Mouse (Mus musculus) midbrain, embryonic 14.5 days (tissue): ENCODE measurements around the gene Hist1h2bh. TPM values are rescaled to one million over a fixed set of nuclear protein-coding genes. Genes with fewer than 3 reads are reported as not detected.
"Not testable (repeated sequence)": the region's sequence is repeated elsewhere in the genome, so short reads cannot be mapped to it uniquely, and the experiment has no call there.

Experiments
- ATAC-seq: fragments of 200-750 bp; cut with Nextera tagmentation; 2 replicates; pipeline ENCODE4 v1.8.0; 2017; ENCODE audit warnings: moderate number of reproducible peaks, moderate library complexity; ENCODE audit not compliant: low FRiP score, low TSS enrichment
- DNase-seq: peaks from one replicate; pipeline ENCODE4 v3.0.0-alpha.2; 2015
- H3K27ac ChIP-seq: fragments of 300-500 bp; sonication (generic); replicated peaks from 2 replicates; pipeline ENCODE4 v1.5.1; 2014; ENCODE audit warnings: mild to moderate bottlenecking, low read depth, low read length, moderate library complexity
- H3K27me3 ChIP-seq: fragments of 300-500 bp; sonication (generic); 2 replicates; pipeline ENCODE4 v1.6.1; 2014; ENCODE audit warnings: low read length, control low read depth, mixed read lengths; ENCODE audit not compliant: control insufficient read depth, insufficient read depth
- H3K36me3 ChIP-seq: fragments of 300-500 bp; sonication (generic); 2 replicates; pipeline ENCODE4 v1.6.1; 2014; ENCODE audit warnings: low read length, control low read depth; ENCODE audit not compliant: control insufficient read depth, insufficient read depth
- H3K4me1 ChIP-seq: fragments of 300-500 bp; sonication (generic); 2 replicates; pipeline ENCODE4 v1.6.1; 2014; ENCODE audit warnings: mild to moderate bottlenecking, antibody characterized with exemption, low read length, control low read depth; ENCODE audit not compliant: control insufficient read depth, insufficient read depth
- H3K4me2 ChIP-seq: fragments of 300-500 bp; sonication (generic); 2 replicates; pipeline ENCODE4 v1.6.1; 2014; ENCODE audit warnings: mild to moderate bottlenecking, low read length, moderate library complexity
- H3K4me3 ChIP-seq: fragments of 300-500 bp; sonication (generic); replicated peaks from 2 replicates; pipeline ENCODE4 v1.5.1; 2014; ENCODE audit warnings: low read depth, low read length
- H3K9ac ChIP-seq: fragments of 300-500 bp; sonication (generic); replicated peaks from 2 replicates; pipeline ENCODE4 v1.6.1; 2014; ENCODE audit warnings: mild to moderate bottlenecking, low read length, moderate library complexity
- H3K9me3 ChIP-seq: fragments of 300-500 bp; sonication (generic); 2 replicates; pipeline ENCODE4 v1.6.1; 2016; ENCODE audit warnings: low read length, control low read depth, mixed read lengths; ENCODE audit not compliant: control insufficient read depth
- WGBS: fragments of 180-500 bp; shearing (Covaris S2); extraction: QIAGEN DNeasy Blood & Tissue Kit; methylation state at CpG from one replicate; pipeline ENCODE4 v1.1.7; 2014; 5-methylcytosine and 5-hydroxymethylcytosine counted together
- polyA plus RNA-seq: library from polyadenylated mRNA; unstranded; fragments of >200 nt; fragmentation: Nextera tagmentation; extraction: Ambion mirVana; gene quantifications from 2 replicates; pipeline ENCODE4 v1.2.1, GENCODE M21; 2014

Gene Hist1h2bh
- polyA plus RNA-seq, 1 experiment from 2014 or later: 0.13 TPM

DNA sequence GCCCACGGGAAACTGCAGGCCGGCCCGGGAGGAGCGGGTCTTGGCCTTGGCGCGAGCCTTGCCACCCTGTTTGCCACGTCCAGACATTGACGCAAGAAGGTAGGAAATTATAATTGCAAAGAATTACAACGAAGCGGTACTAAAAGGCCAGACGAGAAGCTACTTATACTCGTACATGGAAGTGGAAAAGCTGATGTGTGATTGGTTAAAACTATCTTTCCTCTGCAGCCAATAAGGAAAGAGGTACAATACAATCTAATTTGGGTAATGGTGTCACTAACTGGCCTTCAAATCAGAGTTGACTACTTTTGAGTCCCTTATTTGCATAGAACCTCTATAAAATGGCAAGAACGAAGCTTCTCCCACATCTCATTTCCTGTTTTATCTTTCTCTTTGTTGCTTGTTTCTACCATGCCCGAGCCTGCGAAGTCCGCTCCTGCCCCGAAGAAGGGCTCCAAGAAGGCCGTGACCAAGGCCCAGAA lies 27.9 kb upstream of the Hist1h2bh start, which contains the start of the genes Hist1h2ae and Hist1h2bg:
TSS of gene Hist1h2ae (minus strand) at position 199 of the 482 bp plus-strand sequence.
TSS of gene Hist1h2bg (plus strand) at position 375 of the 482 bp plus-strand sequence.
- WGBS: 0% methylated on average over 18 of the region's 18 CpGs
- H3K27ac ChIP-seq: peak within 1 kb of the TSS; percentile 89
- H3K27me3 ChIP-seq: no peaks in the 10 kb centered on the region
- DNase-seq (peak; percentile 92), ATAC-seq (peak; percentile 90)
- H3K9ac ChIP-seq: peak within 1 kb of the TSS; percentile 46
- H3K9me3 ChIP-seq: no peaks in the 10 kb centered on the region
- H3K4me1 ChIP-seq: peaks cover 22% of the 10 kb centered on the region
- no peaks in the 10 kb centered on the region for H3K36me3 ChIP-seq
- H3K4me3 ChIP-seq: peak within 1 kb of the TSS; percentile 33
- H3K4me2 ChIP-seq: peak within 1 kb of the TSS; percentile 59

DNA sequence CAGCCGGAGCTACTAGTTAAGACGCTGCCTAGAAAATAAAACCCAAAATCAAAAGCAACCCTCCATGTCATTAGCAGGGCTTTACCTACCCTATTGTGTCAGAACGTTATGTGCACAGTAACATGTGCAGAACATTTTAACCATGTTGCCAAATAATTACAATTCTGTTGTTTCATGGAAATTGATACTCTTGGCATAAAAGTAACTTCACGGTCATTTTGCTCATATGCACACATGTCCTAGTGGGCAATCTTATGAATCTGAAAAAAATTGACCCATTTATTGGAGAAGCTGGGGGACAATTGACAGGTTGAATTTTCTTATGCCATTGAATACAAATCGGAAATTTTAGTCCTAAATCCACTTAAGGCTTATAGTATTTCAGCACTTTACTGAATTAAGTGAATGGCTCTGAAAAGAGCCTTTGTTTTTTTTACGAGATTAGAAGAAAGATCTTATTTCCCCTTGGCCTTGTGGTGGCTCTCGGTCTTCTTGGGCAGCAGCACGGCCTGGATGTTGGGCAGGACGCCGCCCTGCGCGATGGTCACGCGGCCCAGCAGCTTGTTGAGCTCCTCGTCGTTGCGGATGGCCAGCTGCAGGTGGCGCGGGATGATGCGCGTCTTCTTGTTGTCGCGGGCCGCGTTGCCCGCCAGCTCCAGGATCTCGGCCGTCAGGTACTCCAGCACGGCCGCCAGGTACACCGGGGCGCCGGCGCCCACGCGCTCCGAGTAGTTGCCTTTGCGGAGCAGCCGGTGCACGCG lies 27.2 kb upstream of the Hist1h2bh start:
- Histone ChIP-seq H3K4me2 (peak overlapping the region; percentile 59), H3K4me3 (peak overlapping the region; percentile 33), H3K27ac (peak overlapping the region; percentile 89), H3K4me1 (peaks cover 22% of the 10 kb centered on the region), H3K9ac (peak overlapping the region; percentile 41; the same call in 1 of the 2 replicates)
- not testable (repeated sequence) for H3K36me3 ChIP-seq, H3K27me3 ChIP-seq, H3K9me3 ChIP-seq
- DNase-seq (peak; percentile 40), ATAC-seq (peak; percentile 12)
- under 1% methylated on average over 20 of the region's 41 CpGs for WGBS

DNA sequence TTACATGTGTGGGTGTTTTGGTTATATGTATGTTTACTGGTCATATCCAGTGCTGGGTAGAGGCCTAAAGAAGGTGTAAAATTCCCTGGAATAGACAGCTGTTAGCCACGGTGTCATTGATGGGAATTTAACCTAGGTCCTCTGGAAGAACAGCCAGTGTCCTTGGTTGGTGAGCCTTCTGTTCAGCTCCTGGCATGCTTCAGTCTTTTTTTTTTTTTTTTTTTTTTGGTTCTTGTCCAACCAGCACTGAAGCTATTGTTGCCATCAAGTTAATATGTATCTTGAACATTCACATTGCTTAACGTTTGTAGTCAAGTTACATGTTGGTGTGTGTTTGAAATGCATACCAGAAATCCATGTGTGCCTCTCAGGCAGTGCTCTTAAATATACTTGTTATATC lies 21.3 kb upstream of the Hist1h2bh start:
- H3K9me3 ChIP-seq: no peaks in the 10 kb centered on the region
- ATAC-seq: no peak
- WGBS: 86% methylated on average over 2 of the region's 2 CpGs

DNA sequence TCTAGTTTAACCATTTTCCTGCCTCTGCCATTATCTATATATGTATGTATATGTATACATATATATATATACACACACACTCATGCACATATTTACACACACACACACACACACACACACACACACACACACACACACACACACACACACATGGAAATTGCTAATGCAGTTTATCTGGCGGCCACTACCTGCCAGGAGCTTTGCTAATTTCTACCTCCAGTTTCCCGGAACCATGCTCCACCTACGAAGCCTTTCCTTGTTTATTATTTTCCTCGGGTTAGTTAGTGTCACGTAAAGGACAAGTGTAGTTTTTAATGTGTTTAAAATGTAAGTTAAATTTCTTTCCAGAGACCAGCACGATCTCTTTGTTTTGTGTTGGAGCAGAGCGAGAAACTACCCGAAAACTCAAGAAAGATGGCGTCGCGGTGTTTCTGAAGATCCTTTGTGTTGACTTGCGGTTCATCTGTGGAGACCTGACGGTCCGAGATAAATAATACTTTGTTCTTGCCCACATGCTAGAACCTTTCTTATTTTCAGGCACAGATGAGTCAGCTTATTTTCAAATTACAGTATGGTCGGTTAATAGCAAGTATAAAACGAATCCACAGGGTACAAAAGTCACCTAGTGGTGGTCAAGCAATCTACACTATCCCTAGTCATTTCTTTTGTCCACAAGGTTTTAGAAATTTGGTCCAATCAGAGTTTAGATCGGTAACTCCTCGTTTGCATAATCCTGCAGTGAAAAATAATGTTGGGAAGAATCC lies 19.7 kb upstream of the Hist1h2bh start:
- Histone ChIP-seq H3K27ac (peak overlapping the region; percentile 97), H3K9ac (peak overlapping the region; percentile 59), H3K4me2 (peak overlapping the region; percentile 75), H3K4me1 (peaks cover 5% of the 10 kb centered on the region; the same call in 1 of the 2 replicates), H3K36me3 (no peaks in the 10 kb centered on the region), H3K27me3 (no peaks in the 10 kb centered on the region), H3K4me3 (peak overlapping the region; percentile 37), H3K9me3 (no peaks in the 10 kb centered on the region)
- DNase-seq (peak; percentile 86), ATAC-seq (peak; percentile 70)
- 2% methylated on average over 18 of the region's 18 CpGs for WGBS

More for the DNA sequence above, 21.3 kb upstream of the Hist1h2bh start:
- H3K4me2 ChIP-seq: no peak overlapping the region
- H3K4me3 ChIP-seq: no peak overlapping the region
- no peak overlapping the region for H3K27ac ChIP-seq
- DNase-seq: no peak
- H3K36me3 ChIP-seq: no peaks in the 10 kb centered on the region
- no peaks in the 10 kb centered on the region for H3K27me3 ChIP-seq
- peaks cover 5% of the 10 kb centered on the region; the same call in 1 of the 2 replicates for H3K4me1 ChIP-seq
- H3K9ac ChIP-seq: no peak overlapping the region

DNA sequence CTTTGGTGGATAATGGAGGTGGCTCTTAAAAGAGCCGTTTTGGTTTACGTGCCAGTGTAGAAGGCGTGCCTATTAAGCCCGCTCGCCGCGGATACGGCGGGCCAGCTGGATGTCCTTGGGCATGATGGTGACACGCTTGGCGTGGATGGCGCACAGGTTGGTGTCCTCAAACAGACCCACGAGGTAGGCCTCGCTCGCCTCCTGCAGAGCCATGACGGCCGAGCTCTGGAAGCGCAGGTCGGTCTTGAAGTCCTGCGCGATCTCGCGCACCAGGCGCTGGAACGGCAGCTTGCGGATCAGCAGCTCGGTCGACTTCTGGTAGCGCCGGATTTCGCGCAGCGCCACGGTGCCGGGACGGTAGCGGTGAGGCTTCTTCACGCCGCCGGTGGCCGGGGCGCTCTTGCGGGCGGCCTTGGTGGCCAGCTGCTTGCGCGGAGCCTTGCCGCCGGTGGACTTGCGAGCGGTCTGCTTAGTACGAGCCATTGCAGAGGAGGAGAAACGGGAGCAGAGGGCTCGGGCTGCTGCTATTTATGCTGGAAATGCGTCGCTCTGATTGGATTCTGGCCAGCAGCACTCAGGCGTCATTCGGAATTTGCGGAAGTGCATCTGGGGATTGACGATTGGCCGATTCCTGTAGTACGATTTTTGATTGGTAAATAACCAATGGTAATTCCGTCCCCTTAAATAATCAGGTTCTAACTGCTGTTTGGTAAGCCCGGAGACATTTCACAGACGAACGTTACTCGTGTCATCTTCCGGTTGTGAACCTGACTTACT lies 18.9 kb upstream of the Hist1h2bh start, which contains the start of gene Hist1h3e:
TSS of gene Hist1h3e (minus strand) at position 487 of the 777 bp plus-strand sequence.
- not testable (repeated sequence) for H3K36me3 ChIP-seq, H3K9me3 ChIP-seq, H3K4me1 ChIP-seq, H3K27me3 ChIP-seq
- Histone ChIP-seq H3K27ac (peak within 1 kb of the TSS; percentile 97), H3K9ac (peak within 1 kb of the TSS; percentile 59), H3K4me3 (peak within 1 kb of the TSS; percentile 42), H3K4me2 (peak within 1 kb of the TSS; percentile 75)
- peak; percentile 94 for ATAC-seq
- under 1% methylated on average over 55 of the region's 67 CpGs for WGBS
- DNase-seq: peak; percentile 98

DNA sequence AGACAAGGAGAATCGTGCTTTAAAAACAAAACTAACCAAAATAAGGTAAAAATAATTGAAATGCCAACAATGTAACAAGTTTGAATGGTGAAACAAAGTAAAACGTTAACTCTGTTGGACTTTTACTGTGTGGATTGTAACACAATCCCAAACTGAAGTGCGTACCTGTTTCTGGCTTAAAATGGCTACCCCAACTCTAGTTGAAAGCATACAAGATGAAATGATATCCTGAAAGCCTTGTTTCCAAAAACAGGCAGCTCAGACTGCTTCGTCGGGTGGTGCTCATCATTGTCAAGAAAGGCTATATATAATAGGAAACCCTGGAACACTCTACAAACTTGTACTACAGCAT lies 18.3 kb upstream of the Hist1h2bh start:
- H3K9ac ChIP-seq, ATAC-seq, H3K4me1 ChIP-seq, H3K36me3 ChIP-seq, DNase-seq, H3K9me3 ChIP-seq, H3K27me3 ChIP-seq: not testable (repeated sequence)
- Histone ChIP-seq H3K4me3 (peak overlapping the region; percentile 42), H3K27ac (peak overlapping the region; percentile 97), H3K4me2 (peak overlapping the region; percentile 75)
- WGBS: 0% methylated on average over 2 of the region's 5 CpGs

DNA sequence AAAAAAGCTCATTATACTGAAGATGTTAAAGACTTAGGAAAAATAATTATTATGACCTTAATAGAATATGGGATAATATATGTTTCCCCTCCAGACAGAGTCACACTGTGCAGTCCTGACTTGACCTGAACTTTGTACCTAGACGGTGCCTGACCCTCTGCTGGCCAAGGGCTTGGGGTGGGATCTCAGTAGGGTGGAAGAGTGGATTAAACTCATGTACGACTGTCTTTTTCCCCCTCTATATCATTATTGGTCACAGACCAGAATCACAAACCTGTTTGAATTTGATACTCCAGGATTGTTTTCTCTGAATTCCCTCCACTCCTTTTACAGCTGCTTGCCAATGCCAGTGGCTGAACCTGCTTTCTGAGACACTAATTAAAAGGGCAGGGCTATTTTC lies 17.5 kb upstream of the Hist1h2bh start:
- WGBS: 9% methylated on average over 2 of the region's 2 CpGs

DNA sequence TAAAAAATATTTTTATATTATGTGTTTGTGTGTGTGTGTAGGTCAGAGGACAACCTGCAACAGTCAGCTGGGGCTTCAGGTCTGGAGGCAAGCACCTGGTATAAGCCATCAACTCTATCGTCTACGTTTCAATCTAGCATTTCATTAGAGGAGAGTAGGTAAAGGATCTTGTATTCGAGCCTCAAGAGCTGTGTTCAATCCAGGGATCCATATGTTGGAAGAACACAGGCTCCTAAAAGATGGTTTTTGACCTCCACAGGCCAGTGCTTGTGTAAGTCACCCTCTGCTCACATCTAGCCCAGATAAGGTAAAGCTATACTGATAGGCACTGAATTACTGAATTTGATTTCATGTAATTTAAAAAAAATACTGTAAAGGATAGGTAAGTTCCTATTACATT lies 13.7 kb upstream of the Hist1h2bh start:
- Histone ChIP-seq H3K4me2 (peak overlapping the region; percentile 91; the same call in 1 of the 2 replicates), H3K9me3 (no peaks in the 10 kb centered on the region), H3K27ac (no peak overlapping the region), H3K4me1 (peaks cover 12% of the 10 kb centered on the region), H3K36me3 (no peaks in the 10 kb centered on the region), H3K4me3 (no peak overlapping the region), H3K9ac (no peak overlapping the region), H3K27me3 (no peaks in the 10 kb centered on the region)
- no peak for ATAC-seq
- no peak for DNase-seq
- 65% methylated on average over 3 of the region's 3 CpGs for WGBS

More for the DNA sequence above, 17.5 kb upstream of the Hist1h2bh start:
- H3K9me3 ChIP-seq, H3K4me1 ChIP-seq, H3K9ac ChIP-seq, H3K4me3 ChIP-seq, H3K27ac ChIP-seq, H3K27me3 ChIP-seq, DNase-seq, ATAC-seq, H3K36me3 ChIP-seq: not testable (repeated sequence)
- H3K4me2 ChIP-seq: peak overlapping the region; percentile 28
